In genomic region chr12:91638351-91638750, GRCm38 (mm10) we compare ENCODE assay signal across 12 mouse cellular contexts. TPM values are rescaled to one million over a fixed set of nuclear protein-coding genes. Genes with fewer than 3 reads are reported as not detected.
DNase-seq lines count a peak whose midpoint lies in the region; ATAC-seq lines count a peak whose summit lies in the region.
"Had no signal": no experiment of that assay in that cellular context is flagged by ENCODE, and none has a peak within 500 bp of the region (broad histone marks: within the 10 kb centered on the region; RNA-seq: fewer than 3 reads in every experiment).

No protein-coding gene starts in this region.

- whole genome bisulfite sequencing in embryonic facial prominence, embryonic 14.5 days: 77% methylated on average over 3 of the region's 3 CpGs
- WGBS in embryonic facial prominence, embryonic 10.5 days: 80% methylated on average over 3 of the region's 3 CpGs
- WGBS in kidney, embryonic 14.5 days: 73% methylated on average over 3 of the region's 3 CpGs
- 84% methylated on average over 3 of the region's 3 CpGs for WGBS in hindbrain, embryonic 10.5 days

- peak; percentile 63 for DNase-seq in embryonic facial prominence, embryonic 14.5 days (ENCODE audit: low spot score)
- DNase-seq in embryonic facial prominence, embryonic 10.5 days (ENCODE audit: low spot score): no peak
- DNase-seq in kidney, adult 18-20 months: peak; percentile 32
- DNase-seq in urinary bladder, postnatal 14 days (ENCODE audit: low spot score): peak; percentile 18
- DNase-seq in urinary bladder, postnatal 10 days (ENCODE audit: low spot score): no peak
- no peak for DNase-seq in retina, embryonic 14.5 days (ENCODE audit: low spot score)
- DNase-seq in hindbrain, embryonic 10.5 days (ENCODE audit: low spot score): no peak
- DNase-seq: cerebellum, postnatal 36 days; layer of hippocampus, postnatal 36 days had no signal

- H3K4me3 ChIP-seq in embryonic facial prominence, embryonic 14.5 days (ENCODE audit: low read depth, low read length): no peak overlapping the region
- H3K4me3 ChIP-seq in embryonic facial prominence, embryonic 10.5 days: no peak overlapping the region
- no peak overlapping the region for H3K4me3 ChIP-seq in kidney, embryonic 14.5 days (ENCODE audit: low read length)
- no peak overlapping the region for H3K4me3 ChIP-seq in hindbrain, embryonic 10.5 days

- no peaks in the 10 kb centered on the region for H3K27me3 ChIP-seq in embryonic facial prominence, embryonic 14.5 days (replicated peaks; ENCODE audit: control insufficient read depth, insufficient read depth, low read length)
- H3K27me3 ChIP-seq in embryonic facial prominence, embryonic 10.5 days (replicated peaks; ENCODE audit: low read depth, poor library complexity, severe bottlenecking): no peaks in the 10 kb centered on the region
- H3K27me3 ChIP-seq in kidney, embryonic 14.5 days (ENCODE audit: control insufficient read depth, insufficient read depth, low read length): no peaks in the 10 kb centered on the region
- H3K27me3 ChIP-seq in hindbrain, embryonic 10.5 days (ENCODE audit: insufficient read depth, poor library complexity, severe bottlenecking): no peaks in the 10 kb centered on the region
- H3K27me3 ChIP-seq: Patski had no signal

- no peak overlapping the region for H3K9ac ChIP-seq in embryonic facial prominence, embryonic 14.5 days (ENCODE audit: low read depth, low read length)
- H3K9ac ChIP-seq in kidney, embryonic 14.5 days (ENCODE audit: low read depth, low read length): no peak overlapping the region

- no peaks in the 10 kb centered on the region for H3K36me3 ChIP-seq in embryonic facial prominence, embryonic 14.5 days (ENCODE audit: control insufficient read depth, insufficient read depth, low read length)
- H3K36me3 ChIP-seq in embryonic facial prominence, embryonic 10.5 days (replicated peaks): peaks cover 10% of the 10 kb centered on the region
- no peaks in the 10 kb centered on the region for H3K36me3 ChIP-seq in kidney, embryonic 14.5 days (ENCODE audit: control insufficient read depth, insufficient read depth, low read length)
- H3K36me3 ChIP-seq in hindbrain, embryonic 10.5 days: peaks cover 6% of the 10 kb centered on the region

- H3K27ac ChIP-seq in embryonic facial prominence, embryonic 14.5 days (replicated peaks; ENCODE audit: low read depth, low read length): no peak overlapping the region
- H3K27ac ChIP-seq in embryonic facial prominence, embryonic 10.5 days (replicated peaks): no peak overlapping the region
- H3K27ac ChIP-seq in kidney, embryonic 14.5 days (ENCODE audit: low read depth, low read length): no peak overlapping the region
- H3K27ac ChIP-seq in hindbrain, embryonic 10.5 days: no peak overlapping the region

- 0 out of 2 replicates have a peak, but pooled peaks cover 9% of the 10 kb centered on the region for H3K4me1 ChIP-seq in embryonic facial prominence, embryonic 14.5 days (ENCODE audit: control insufficient read depth, insufficient read depth, low read length)
- peaks cover 18% of the 10 kb centered on the region for H3K4me1 ChIP-seq in embryonic facial prominence, embryonic 10.5 days
- 0 out of 2 replicates have a peak, but pooled peaks cover 3% of the 10 kb centered on the region for H3K4me1 ChIP-seq in kidney, embryonic 14.5 days (ENCODE audit: control insufficient read depth, insufficient read depth, low read length)
- peaks cover 20% of the 10 kb centered on the region for H3K4me1 ChIP-seq in hindbrain, embryonic 10.5 days (replicated peaks)

- 0 out of 2 replicates have a peak, but pooled peaks cover 2% of the 10 kb centered on the region for H3K9me3 ChIP-seq in embryonic facial prominence, embryonic 14.5 days (ENCODE audit: control insufficient read depth, low read length)
- peaks cover 1% of the 10 kb centered on the region; the same call in 1 of the 2 replicates for H3K9me3 ChIP-seq in embryonic facial prominence, embryonic 10.5 days
- H3K9me3 ChIP-seq in kidney, embryonic 14.5 days (ENCODE audit: control insufficient read depth, low read length): no peaks in the 10 kb centered on the region
- H3K9me3 ChIP-seq in hindbrain, embryonic 10.5 days: 0 out of 2 replicates have a peak, but pooled peaks cover under 1% of the 10 kb centered on the region

- ATAC-seq in embryonic facial prominence, embryonic 14.5 days (ENCODE audit: low read depth): no peak
- ATAC-seq in kidney, embryonic 14.5 days (ENCODE audit: low FRiP score, low TSS enrichment): no peak
- ATAC-seq: Patski had no signal

- H3K4me2 ChIP-seq in embryonic facial prominence, embryonic 14.5 days (ENCODE audit: low read depth, low read length): no peak overlapping the region
- no peak overlapping the region for H3K4me2 ChIP-seq in kidney, embryonic 14.5 days (replicated peaks; ENCODE audit: low read depth, low read length)
- H3K4me2 ChIP-seq: liver, embryonic 11.5 days had no signal

RNA-seq across cellular contexts. Expression of gene Gtf2a1, which starts 48.1 kb away (rescaled TPM):
- polyA plus RNA-seq in embryonic facial prominence, embryonic 14.5 days (2014; fragmentation: Nextera tagmentation; extraction: Ambion mirVana): 26.9 and 32.2 TPM in 2 replicates
- 67.7 and 70.1 TPM in 2 replicates for polyA plus RNA-seq in embryonic facial prominence, embryonic 10.5 days (2016; fragmentation: Nextera tagmentation; extraction: Ambion mirVana)
- 33.4 and 45.7 TPM in 2 replicates for polyA plus RNA-seq in kidney, embryonic 14.5 days (2014; fragmentation: Nextera tagmentation; extraction: Ambion mirVana)
- polyA plus RNA-seq in hindbrain, embryonic 10.5 days (2016; fragmentation: Nextera tagmentation; extraction: Ambion mirVana): 61.5 and 62.8 TPM in 2 replicates

Comparison
In these comparisons a context has a peak if more than half of its experiments do, and no peak if none do; other contexts are left out.
1. DNase-seq: peak in embryonic facial prominence, embryonic 14.5 days (single experiment), kidney, adult 18-20 months (single experiment) and urinary bladder, postnatal 14 days (single experiment); none in embryonic facial prominence, embryonic 10.5 days (single experiment), urinary bladder, postnatal 10 days (single experiment), retina, embryonic 14.5 days (single experiment) and hindbrain, embryonic 10.5 days (single experiment).